Mouse (Mus musculus): ENCODE results near the gene Syn1.

Syn1 gene

DNA sequence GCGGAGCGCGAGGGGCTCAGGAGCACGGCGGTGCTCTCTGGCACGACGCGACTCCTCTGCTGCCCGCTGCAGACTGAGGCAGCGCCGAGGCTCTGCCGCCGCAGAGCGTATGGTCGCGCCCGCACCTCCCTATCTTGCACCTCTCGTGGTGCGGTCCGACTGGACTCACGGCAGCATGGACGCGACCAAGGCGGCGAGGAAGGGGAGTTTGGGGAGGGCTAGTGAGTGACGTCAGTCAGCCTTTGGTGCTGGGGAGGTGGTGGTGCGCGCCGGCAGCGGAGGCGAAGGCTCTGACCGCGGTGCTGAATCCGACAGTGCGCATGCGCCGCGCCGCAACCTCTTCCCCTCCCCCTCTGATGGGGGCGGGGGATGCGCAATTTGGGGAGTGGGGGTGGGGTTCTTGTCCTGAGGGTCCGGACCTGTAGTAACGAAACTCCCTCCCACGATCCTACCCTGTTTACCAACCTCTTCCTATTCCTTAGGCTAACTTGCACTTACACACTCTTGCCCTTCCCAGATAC lies at the start of gene Syn1:
Syn1 (minus strand) TSS at position 161 of the 521 bp plus-strand sequence.
- no peak for DNase-seq (ENCODE audit: low read depth, low spot score)

GRCm38 (mm10) chrX:20961477-20962378 lies 40.9 kb upstream of the Syn1 start, which contains the start of gene Uxt:
Gene Uxt (minus strand): TSS chrX:20962017.
- DNase-seq (ENCODE audit: low read depth, low spot score) = peak; percentile 71

GRCm38 (mm10) chrX:20950191-20950880 lies 29.5 kb upstream of the Syn1 start, which contains the start of gene Elk1:
Gene Elk1 (minus strand): TSS chrX:20950608.
- peak; percentile 64 for DNase-seq (ENCODE audit: low read depth, low spot score)

DNA sequence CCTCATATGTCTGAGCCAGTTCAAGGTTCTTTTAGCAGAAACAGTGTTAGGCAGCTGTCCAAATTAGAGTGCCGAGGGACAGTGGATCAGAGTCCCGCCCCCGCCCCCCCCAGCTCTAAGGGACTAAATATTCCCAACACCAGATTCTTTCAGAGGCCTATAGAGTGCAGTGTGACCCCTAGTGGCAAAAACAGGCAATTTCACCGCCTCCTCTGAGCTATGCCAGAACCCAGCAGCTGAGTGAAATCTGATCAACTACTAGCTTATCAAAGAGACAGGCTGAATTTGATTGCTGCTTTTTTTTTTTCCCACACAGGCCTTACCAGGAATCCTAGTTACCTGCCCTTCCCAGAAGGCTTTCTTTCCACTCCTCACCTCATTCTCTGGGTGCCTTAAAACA lies 25.3 kb upstream of the Syn1 start:
- DNase-seq (ENCODE audit: low read depth, low spot score) = no peak

- DNase-seq (ENCODE audit: low read depth, low spot score) = no peak
These were observed 11.2 kb upstream of the Syn1 start for GRCm38 (mm10) chrX:20931963-20932362.

DNA sequence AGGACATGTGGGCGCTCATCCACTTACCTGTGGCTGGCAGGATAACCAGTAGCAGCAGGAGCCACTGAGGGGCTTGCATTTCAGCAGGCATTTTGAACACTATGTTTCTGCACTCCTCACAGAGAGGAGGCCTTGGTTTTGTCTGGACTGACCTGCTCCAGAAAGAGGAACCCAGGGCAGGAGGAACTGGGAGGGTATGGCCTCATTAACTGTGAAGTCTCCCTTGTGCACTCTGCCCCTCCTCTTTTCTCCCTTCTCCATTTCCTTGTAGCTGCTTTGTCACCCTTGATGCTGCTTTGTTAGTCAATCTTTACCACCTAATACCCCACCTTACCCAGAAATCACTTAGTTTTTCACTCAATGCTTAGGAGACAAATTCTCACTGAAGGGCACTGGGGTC lies 10.6 kb upstream of the Syn1 start, which contains the start of gene Cfp:
Cfp (minus strand) TSS at position 192 of the 400 bp plus-strand sequence.
- DNase-seq (ENCODE audit: low read depth, low spot score) = no peak

- no peak for DNase-seq (ENCODE audit: low read depth, low spot score)
These were observed 9.1 kb upstream of the Syn1 start for GRCm38 (mm10) chrX:20929859-20930258.

GRCm38 (mm10) chrX:20924976-20925375 lies 4.2 kb upstream of the Syn1 start:
- no peak for DNase-seq (ENCODE audit: low read depth, low spot score)

DNA sequence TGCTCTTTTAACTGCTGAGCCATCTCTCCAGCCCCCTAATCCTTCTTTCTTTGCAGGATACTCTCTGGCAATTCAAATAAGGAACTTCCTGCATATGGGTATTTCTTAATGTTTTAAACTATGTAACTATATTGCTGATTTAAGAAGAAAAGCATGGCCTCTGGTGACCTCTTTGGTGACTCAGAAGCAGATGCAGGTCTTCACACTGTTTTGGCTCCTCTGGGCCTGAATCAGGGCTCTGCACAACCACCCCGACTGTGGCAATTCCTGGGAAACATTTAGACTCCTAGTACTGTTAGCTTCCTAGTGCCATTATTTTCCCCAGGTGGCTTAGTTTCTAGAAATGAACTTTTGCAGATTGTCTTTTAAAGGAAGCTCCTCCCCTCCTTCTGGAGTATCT lies 2.7 kb upstream of the Syn1 start:
- no peak for DNase-seq (ENCODE audit: low read depth, low spot score)

DNA sequence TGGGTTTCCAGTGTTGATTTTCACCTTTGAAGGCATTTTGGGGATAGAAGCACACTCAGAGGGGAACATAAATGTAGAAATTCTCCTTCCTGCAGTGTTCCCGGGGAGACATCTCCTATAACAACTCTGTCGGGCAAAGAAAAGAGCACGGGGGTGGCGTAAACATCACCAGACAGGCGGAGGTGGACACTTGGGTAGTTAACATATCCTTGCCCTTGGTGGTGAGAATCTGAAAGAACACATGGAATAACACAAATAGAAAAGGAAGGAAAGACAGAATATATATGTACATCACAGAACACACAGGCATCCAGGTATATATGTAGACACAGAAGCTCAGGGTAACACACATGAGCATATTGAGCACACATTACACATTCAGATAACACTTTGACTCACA lies 562 bp upstream of the Syn1 start:
- no peak for DNase-seq (ENCODE audit: low read depth, low spot score)

GRCm38 (mm10) chrX:20920249-20920843 lies 458 bp downstream of the Syn1 start:
- no peak for DNase-seq (ENCODE audit: low read depth, low spot score)

GRCm38 (mm10) chrX:20915075-20915474 lies 5.7 kb downstream of the Syn1 start:
- DNase-seq (ENCODE audit: low read depth, low spot score) = no peak

DNA sequence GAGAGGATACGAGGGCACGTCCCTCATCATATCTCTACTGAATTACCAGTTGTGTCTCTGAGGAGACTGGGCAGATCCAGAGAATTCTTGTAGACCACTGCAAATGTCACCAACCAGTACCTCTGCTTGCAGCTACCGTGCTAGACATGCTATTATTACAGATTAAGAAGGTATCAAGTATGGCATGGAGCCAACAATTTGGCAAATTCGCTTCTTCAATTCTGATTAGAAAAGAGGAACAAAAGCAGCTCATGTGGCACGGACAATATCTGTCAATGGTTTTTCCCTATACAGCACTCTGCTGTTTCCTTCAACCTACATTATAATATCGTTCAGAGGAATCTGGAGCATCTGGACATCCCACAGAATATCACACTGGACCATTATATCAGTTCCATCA lies 7.1 kb downstream of the Syn1 start:
- DNase-seq (ENCODE audit: low read depth, low spot score) = no peak

GRCm38 (mm10) chrX:20910074-20910473 lies 10.7 kb downstream of the Syn1 start:
- DNase-seq (ENCODE audit: low read depth, low spot score) = peak; percentile 20

DNA sequence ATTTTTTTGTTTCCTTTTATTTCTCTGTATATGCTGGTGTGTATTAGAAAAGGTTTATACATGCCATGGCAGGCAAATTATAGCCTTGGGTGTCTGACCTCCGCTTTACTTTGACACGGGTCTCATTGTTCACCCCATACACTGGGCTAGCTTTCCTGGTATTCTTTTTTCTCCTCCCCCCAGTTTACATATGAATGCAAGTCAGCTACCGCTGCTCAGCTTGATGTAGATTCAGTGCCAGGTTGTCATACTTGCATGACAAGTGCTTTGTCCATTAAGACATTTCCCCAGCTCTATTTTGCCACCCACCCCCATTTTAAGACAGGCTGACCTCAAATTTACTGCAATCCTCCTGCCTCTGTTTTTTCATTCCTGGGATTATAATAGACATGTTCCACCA lies 45.6 kb downstream of the Syn1 start:
- DNase-seq (ENCODE audit: low read depth, low spot score) = no peak

- DNase-seq (ENCODE audit: low read depth, low spot score) = no peak
These were observed 47.8 kb downstream of the Syn1 start for GRCm38 (mm10) chrX:20872928-20873500.

DNA sequence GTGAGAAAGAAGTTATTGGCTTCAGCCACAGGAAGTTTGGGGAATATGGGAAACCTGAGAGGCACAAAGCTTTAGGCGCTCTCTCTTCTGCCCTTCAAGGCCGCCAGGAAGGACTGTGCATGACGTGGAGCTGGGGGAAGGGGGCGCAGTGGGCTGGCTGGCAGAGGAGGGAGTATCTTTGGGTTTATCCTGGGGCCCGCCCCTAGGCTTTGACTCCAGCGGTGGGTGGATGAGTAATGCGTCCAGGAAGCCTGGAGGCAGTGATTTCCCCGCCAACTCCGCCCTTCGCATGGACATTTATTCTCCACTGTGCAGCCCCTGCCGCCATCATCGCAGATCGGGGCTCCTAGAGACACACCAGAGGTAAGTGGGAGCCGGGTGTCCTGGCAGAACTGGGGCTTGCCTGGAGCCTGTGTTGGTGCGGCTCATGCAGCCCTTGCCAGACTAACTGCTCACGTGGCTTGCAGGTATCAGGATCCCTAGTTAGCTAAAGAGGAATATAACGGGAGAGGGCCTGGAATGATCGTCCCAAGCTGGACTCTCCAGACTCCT lies 50.8 kb downstream of the Syn1 start, which contains the start of gene Timp1:
Timp1 (plus strand) TSS at position 205 of the 552 bp plus-strand sequence.
- no peak for DNase-seq (ENCODE audit: low read depth, low spot score)

- DNase-seq (ENCODE audit: low read depth, low spot score) = no peak
These were observed 51.6 kb downstream of the Syn1 start for GRCm38 (mm10) chrX:20869203-20869602.

GRCm38 (mm10) chrX:20868091-20868490 lies 52.7 kb downstream of the Syn1 start:
- no peak for DNase-seq (ENCODE audit: low read depth, low spot score)

GRCm38 (mm10) chrX:20863161-20864101 lies 57.4 kb downstream of the Syn1 start:
- no peak for DNase-seq (ENCODE audit: low read depth, low spot score)

Data from c-Kit-negative CD71-positive TER-119-positive erythroid progenitor cells, embryonic 14.5 days (primary cell).